Mouse (Mus musculus) brain, embryonic 14.5 days (tissue): ENCODE measurements at regions not wholly inside any gene's neighbourhood (a gene's known extent, or its start where the extent isn't known, plus 50 kb on each side); places are given as distances from the start of the nearest gene placed in this dataset.

Experiments
- DNase-seq: peaks from one replicate; pipeline ENCODE4 v3.0.0-alpha.2; 2011; ENCODE audit warnings: low read depth
- CTCF ChIP-seq: fragments of 200-500 bp; IDR thresholded peaks from 2 replicates; pipeline ENCODE4 v1.5.1; 2012; ENCODE audit warnings: inconsistent platforms, mild to moderate bottlenecking, moderate library complexity, borderline replicate concordance; ENCODE audit not compliant: insufficient read depth, insufficient read length; ENCODE audit errors: extremely low read depth
- POLR2A ChIP-seq: fragments of 200-500 bp; IDR thresholded peaks from 2 replicates; pipeline ENCODE4 v1.6.1; 2012; ENCODE audit warnings: mild to moderate bottlenecking, inconsistent platforms, borderline replicate concordance; ENCODE audit not compliant: poor library complexity, insufficient read depth, insufficient read length, severe bottlenecking; ENCODE audit errors: extremely low read depth

- no peak for TF ChIP-seq CTCF
- DNase-seq, result no peak
Measured at GRCm38 (mm10) chr4:148723208-148723607, 80.1 kb downstream of the Gm572 start.

- TF ChIP-seq CTCF (no peak), POLR2A (no peak)
- no peak for DNase-seq
Measured at GRCm38 (mm10) chr4:148723934-148724719, 80.1 kb upstream of the Casz1 start.

- no peak for DNase-seq
- no peak for TF ChIP-seq POLR2A
- TF ChIP-seq CTCF, result no peak
Measured at GRCm38 (mm10) chr4:148728800-148729199, 75.4 kb upstream of the Casz1 start.

GRCm38 (mm10) chr4:148731586-148731985 lies 72.6 kb upstream of the Casz1 start:
- no peak for DNase-seq
- TF ChIP-seq POLR2A (no peak), CTCF (no peak)

- TF ChIP-seq CTCF, result no peak
- TF ChIP-seq POLR2A, result no peak
- DNase-seq, result no peak
Measured at GRCm38 (mm10) chr4:148734061-148734460, 70.2 kb upstream of the Casz1 start.

GRCm38 (mm10) chr4:148734547-148734946 lies 69.7 kb upstream of the Casz1 start:
- DNase-seq, result no peak
- TF ChIP-seq POLR2A, result no peak
- no peak for TF ChIP-seq CTCF

GRCm38 (mm10) chr4:148738601-148739530 lies 65.4 kb upstream of the Casz1 start:
- no peak for TF ChIP-seq POLR2A
- TF ChIP-seq CTCF, result no peak
- DNase-seq, result no peak

GRCm38 (mm10) chr4:148742549-148743413 lies 61.4 kb upstream of the Casz1 start:
- TF ChIP-seq POLR2A (no peak), CTCF (peak; percentile 88)
- peak; percentile 84 for DNase-seq

- TF ChIP-seq CTCF, result no peak
- no peak for TF ChIP-seq POLR2A
- DNase-seq, result no peak
Measured at GRCm38 (mm10) chr4:148743414-148743844, 60.8 kb upstream of the Casz1 start.

- DNase-seq, result no peak
- TF ChIP-seq POLR2A (no peak), CTCF (no peak)
Measured at GRCm38 (mm10) chr4:148744053-148744452, 60.2 kb upstream of the Casz1 start.

GRCm38 (mm10) chr4:148746460-148747314 lies 57.5 kb upstream of the Casz1 start:
- no peak for DNase-seq
- TF ChIP-seq CTCF (no peak), POLR2A (no peak)

- no peak for TF ChIP-seq CTCF
- no peak for TF ChIP-seq POLR2A
- no peak for DNase-seq
Measured at GRCm38 (mm10) chr4:148747315-148747644, 56.9 kb upstream of the Casz1 start.
